Mouse (Mus musculus): ENCODE results near the gene Osbpl10. TPM values are rescaled to one million over a fixed set of nuclear protein-coding genes. Genes with fewer than 3 reads are reported as not detected.

Osbpl10 gene
- polyA plus RNA-seq, 1 experiment from 2014 or later, result 1.4 TPM

DNA sequence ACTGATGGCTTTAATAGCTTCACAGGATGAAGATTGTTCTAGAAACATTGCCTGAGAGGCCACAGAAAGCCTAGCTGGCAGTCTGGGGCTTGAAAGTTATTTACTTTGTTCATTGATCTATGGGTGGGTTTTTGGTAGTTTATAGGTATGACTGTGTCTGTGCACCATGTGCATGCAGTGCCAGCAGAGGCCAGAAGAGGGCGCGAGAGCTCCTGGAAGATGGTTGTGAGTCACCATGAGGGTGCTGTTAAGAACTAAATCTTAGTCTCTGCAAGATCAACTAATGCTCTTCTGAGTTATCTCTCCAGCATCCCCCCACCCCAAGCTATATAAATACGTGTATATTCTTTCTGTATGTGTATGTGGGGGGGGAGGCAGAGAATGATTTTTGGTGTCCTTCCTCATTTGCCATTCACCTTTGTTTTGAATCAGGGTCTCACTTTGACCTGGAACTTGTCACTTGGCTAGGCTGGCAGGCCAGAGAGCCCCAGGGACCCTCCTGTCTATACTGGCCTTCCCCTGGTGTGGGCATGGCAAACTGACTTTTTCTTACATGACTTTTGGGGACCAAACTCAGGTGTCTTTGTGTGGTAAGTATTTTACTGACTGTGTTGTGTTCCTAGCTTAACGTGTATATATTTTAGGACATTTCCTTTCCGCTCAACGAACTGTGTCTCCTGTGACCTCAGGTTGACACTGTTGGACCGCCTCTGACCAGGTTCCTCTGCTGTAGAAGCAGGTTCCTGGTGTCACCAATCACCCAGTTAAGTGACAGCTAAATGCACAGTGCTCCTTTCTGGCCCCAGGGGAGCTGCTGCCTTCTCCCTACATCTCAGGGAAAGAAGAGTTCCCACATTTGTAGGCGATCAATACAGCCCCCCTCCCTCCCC is 65.8 kb downstream of the Osbpl10 start:
- no peak overlapping the region for H3K4me3 ChIP-seq (ENCODE audit: low read depth, low read length)
- 81% methylated on average over 8 of the region's 8 CpGs for WGBS
- no peak overlapping the region for H3K4me2 ChIP-seq (ENCODE audit: low read depth)
- no peaks in the 10 kb centered on the region for H3K9me3 ChIP-seq (ENCODE audit: control insufficient read depth, low read length)
- H3K27ac ChIP-seq (ENCODE audit: low read depth, low read length), result no peak overlapping the region
- peaks cover 5% of the 10 kb centered on the region; the same call in 1 of the 2 replicates for H3K4me1 ChIP-seq (ENCODE audit: control insufficient read depth, insufficient read depth, low read length)
- DNase-seq (ENCODE audit: low spot score) (no peak), ATAC-seq (ENCODE audit: insufficient read depth, low FRiP score, low TSS enrichment) (no peak)
- no peaks in the 10 kb centered on the region for H3K36me3 ChIP-seq (ENCODE audit: control insufficient read depth, insufficient read depth, low read length)
- no peaks in the 10 kb centered on the region for H3K27me3 ChIP-seq (ENCODE audit: control insufficient read depth, insufficient read depth, low read length)
- H3K9ac ChIP-seq (ENCODE audit: low read length), result no peak overlapping the region

DNA sequence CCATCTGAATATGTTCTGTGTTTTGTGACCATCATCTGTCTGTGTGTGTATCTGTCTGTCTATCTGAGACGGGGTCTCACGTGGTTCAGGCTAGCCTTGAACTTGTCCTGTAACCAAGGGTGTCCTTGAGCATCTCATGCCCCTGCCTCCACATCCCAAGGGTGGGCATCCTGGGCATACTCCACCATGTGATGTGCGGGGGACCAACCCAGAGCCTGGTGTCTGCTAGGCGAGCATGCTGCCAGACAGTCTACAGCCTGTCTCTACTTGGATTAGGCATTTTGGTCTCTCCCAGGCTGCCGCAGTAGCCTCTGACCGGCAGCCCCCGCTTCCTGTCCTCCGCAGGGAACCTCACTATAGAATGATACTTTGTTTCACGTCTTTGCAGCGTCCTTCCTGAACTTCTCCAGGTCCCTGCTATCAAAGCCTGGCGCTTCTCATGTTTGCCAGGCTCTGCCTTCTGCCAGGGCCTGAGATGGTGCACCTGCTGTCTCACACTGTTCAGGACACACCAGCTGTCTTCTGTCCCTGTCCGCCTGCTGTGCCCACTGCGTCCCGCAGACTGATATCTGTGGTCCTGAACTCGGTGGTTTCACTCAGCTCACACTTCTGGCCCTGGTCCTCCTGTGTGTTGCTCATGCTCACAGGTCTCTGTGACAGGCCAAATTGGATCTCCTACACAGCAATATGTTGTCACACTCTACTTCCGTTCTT is 66.9 kb downstream of the Osbpl10 start:
- 66% methylated on average over 16 of the region's 16 CpGs for WGBS
- ATAC-seq (ENCODE audit: insufficient read depth, low FRiP score, low TSS enrichment) (no peak), DNase-seq (ENCODE audit: low spot score) (no peak)
- no peaks in the 10 kb centered on the region for H3K36me3 ChIP-seq (ENCODE audit: control insufficient read depth, insufficient read depth, low read length)
- no peak overlapping the region for H3K4me2 ChIP-seq (ENCODE audit: low read depth)
- no peak overlapping the region for H3K4me3 ChIP-seq (ENCODE audit: low read depth, low read length)
- no peaks in the 10 kb centered on the region for H3K27me3 ChIP-seq (ENCODE audit: control insufficient read depth, insufficient read depth, low read length)
- no peak overlapping the region for H3K9ac ChIP-seq (ENCODE audit: low read length)
- H3K4me1 ChIP-seq (ENCODE audit: control insufficient read depth, insufficient read depth, low read length), result no peaks in the 10 kb centered on the region
- no peak overlapping the region for H3K27ac ChIP-seq (ENCODE audit: low read depth, low read length)
- no peaks in the 10 kb centered on the region for H3K9me3 ChIP-seq (ENCODE audit: control insufficient read depth, low read length)

DNA sequence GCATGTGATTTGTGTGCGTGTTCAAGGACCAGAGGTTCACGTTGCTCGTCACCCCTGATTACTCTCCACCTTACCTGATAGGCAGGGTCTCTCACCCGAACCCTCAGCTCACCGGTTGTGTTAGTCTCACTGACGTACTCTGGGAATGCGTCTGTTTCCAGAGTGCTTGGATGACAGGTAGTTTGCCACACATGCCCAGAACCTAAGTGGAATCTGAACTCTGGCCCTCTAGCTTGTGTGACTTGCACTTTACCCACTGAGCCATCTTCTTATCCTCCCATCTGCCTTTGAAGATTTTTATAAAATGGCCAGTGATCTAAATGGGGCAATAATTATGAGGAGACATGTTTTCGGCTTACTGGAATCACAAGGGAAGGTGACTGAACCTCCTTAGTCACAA is 68.3 kb downstream of the Osbpl10 start:
- H3K36me3 ChIP-seq (ENCODE audit: control insufficient read depth, insufficient read depth, low read length), result no peaks in the 10 kb centered on the region
- H3K27me3 ChIP-seq (ENCODE audit: control insufficient read depth, insufficient read depth, low read length), result no peaks in the 10 kb centered on the region
- no peak overlapping the region for H3K9ac ChIP-seq (ENCODE audit: low read length)
- no peak for ATAC-seq (ENCODE audit: insufficient read depth, low FRiP score, low TSS enrichment)
- no peak overlapping the region for H3K4me3 ChIP-seq (ENCODE audit: low read depth, low read length)
- H3K4me2 ChIP-seq (ENCODE audit: low read depth), result no peak overlapping the region
- no peak overlapping the region for H3K27ac ChIP-seq (ENCODE audit: low read depth, low read length)
- H3K9me3 ChIP-seq (ENCODE audit: control insufficient read depth, low read length), result no peaks in the 10 kb centered on the region
- WGBS, result 87% methylated on average over 8 of the region's 8 CpGs
- DNase-seq (ENCODE audit: low spot score), result no peak
- H3K4me1 ChIP-seq (ENCODE audit: control insufficient read depth, insufficient read depth, low read length), result 0 out of 2 replicates have a peak, but pooled peaks cover 3% of the 10 kb centered on the region

DNA sequence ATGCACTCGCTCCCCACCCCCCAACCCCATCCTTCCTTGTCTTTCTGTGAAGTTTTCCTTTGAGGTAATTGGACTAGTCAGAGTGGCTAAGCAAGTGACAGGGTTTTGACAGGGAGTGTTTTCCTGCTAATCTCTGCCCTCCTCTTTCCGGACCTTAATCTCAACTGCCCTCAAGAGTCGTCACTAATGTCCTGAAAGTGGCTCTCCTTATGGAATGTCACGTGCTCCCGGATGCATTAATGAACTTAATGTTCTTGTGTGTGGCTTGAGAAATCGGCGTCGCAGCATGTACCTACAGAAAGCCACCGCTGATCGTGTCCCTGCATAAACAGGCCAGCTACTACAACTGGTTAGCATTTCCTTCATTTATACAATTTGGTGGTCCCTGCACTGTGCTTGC is 70.0 kb downstream of the Osbpl10 start:
- Histone ChIP-seq H3K4me1 (ENCODE audit: control insufficient read depth, insufficient read depth, low read length) (0 out of 2 replicates have a peak, but pooled peaks cover 3% of the 10 kb centered on the region), H3K27me3 (ENCODE audit: control insufficient read depth, insufficient read depth, low read length) (no peaks in the 10 kb centered on the region), H3K36me3 (ENCODE audit: control insufficient read depth, insufficient read depth, low read length) (no peaks in the 10 kb centered on the region), H3K9ac (ENCODE audit: low read length) (no peak overlapping the region), H3K4me3 (ENCODE audit: low read depth, low read length) (no peak overlapping the region), H3K27ac (ENCODE audit: low read depth, low read length) (no peak overlapping the region), H3K4me2 (ENCODE audit: low read depth) (no peak overlapping the region), H3K9me3 (ENCODE audit: control insufficient read depth, low read length) (no peaks in the 10 kb centered on the region)
- 75% methylated on average over 10 of the region's 10 CpGs for WGBS
- DNase-seq (ENCODE audit: low spot score), result no peak
- ATAC-seq (ENCODE audit: insufficient read depth, low FRiP score, low TSS enrichment), result no peak

DNA sequence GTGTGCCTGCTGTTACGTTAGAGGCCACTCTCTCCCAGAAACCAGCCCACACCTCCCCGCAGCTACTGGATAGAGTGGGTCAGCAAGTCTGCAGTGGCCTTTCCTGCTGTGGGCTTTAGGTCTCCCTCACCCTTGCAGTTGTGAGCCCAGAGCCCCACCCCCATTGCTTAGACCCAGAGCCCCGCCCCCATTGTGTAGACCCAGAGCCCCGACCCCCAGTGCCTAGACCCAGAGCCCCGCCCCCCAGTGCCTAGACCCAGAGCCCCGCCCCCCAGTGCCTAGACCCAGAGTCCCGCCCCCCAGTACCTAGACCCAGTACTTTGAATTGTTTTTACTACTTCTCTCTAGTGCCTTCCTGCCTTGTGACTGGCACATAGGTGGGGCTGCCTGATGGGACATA is 70.5 kb downstream of the Osbpl10 start:
- ATAC-seq (ENCODE audit: insufficient read depth, low FRiP score, low TSS enrichment) (no peak), DNase-seq (ENCODE audit: low spot score) (no peak)
- Histone ChIP-seq H3K9ac (ENCODE audit: low read length) (no peak overlapping the region), H3K27ac (ENCODE audit: low read depth, low read length) (no peak overlapping the region), H3K4me1 (ENCODE audit: control insufficient read depth, insufficient read depth, low read length) (0 out of 2 replicates have a peak, but pooled peaks cover 3% of the 10 kb centered on the region), H3K36me3 (ENCODE audit: control insufficient read depth, insufficient read depth, low read length) (no peaks in the 10 kb centered on the region), H3K4me2 (ENCODE audit: low read depth) (no peak overlapping the region), H3K4me3 (ENCODE audit: low read depth, low read length) (no peak overlapping the region), H3K9me3 (ENCODE audit: control insufficient read depth, low read length) (no peaks in the 10 kb centered on the region), H3K27me3 (ENCODE audit: control insufficient read depth, insufficient read depth, low read length) (no peaks in the 10 kb centered on the region)
- 51% methylated on average over 7 of the region's 7 CpGs for WGBS

DNA sequence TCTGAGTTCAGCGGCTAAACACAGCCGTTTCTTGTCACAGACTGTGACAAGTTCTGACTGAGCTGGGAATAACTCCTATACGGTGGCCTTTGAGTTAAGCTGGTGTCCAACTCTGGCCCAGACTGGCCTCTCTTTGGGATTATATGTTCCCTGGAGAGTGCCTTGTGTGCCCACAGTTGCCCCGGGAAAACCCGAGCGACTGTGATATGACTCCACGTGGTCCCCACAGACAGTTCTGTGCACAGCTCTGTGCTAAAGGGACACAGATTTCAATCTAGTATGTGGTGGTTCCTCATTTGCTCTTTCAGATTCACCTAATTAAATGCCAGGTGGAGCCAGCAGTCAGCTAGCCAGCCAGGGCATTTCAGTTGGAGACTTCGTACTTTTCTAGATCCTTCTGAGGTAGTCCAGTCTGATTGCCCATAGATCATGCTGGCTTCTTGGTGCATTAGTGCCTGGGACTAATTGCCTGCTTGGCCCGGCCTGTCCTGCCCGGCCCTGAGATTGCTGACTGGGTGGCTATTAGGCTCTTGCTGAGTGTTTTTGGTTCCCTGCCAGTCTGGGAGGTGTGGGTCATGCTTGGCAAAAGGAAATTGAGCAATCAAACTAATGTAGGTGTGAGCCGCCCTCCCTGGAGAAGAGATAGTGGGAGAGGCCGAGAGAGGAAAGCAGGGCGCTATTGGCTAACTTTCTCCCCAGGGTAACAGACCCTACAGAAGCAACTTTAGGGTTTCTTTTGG is 71.8 kb downstream of the Osbpl10 start:
- no peaks in the 10 kb centered on the region for H3K36me3 ChIP-seq (ENCODE audit: control insufficient read depth, insufficient read depth, low read length)
- no peak overlapping the region for H3K4me2 ChIP-seq (ENCODE audit: low read depth)
- ATAC-seq (ENCODE audit: insufficient read depth, low FRiP score, low TSS enrichment) (no peak), DNase-seq (ENCODE audit: low spot score) (no peak)
- H3K27ac ChIP-seq (ENCODE audit: low read depth, low read length), result no peak overlapping the region
- no peaks in the 10 kb centered on the region for H3K27me3 ChIP-seq (ENCODE audit: control insufficient read depth, insufficient read depth, low read length)
- no peak overlapping the region for H3K4me3 ChIP-seq (ENCODE audit: low read depth, low read length)
- H3K9ac ChIP-seq (ENCODE audit: low read length), result no peak overlapping the region
- 78% methylated on average over 13 of the region's 13 CpGs for WGBS
- H3K9me3 ChIP-seq (ENCODE audit: control insufficient read depth, low read length), result no peaks in the 10 kb centered on the region
- peaks cover 6% of the 10 kb centered on the region; the same call in 1 of the 2 replicates for H3K4me1 ChIP-seq (ENCODE audit: control insufficient read depth, insufficient read depth, low read length)

DNA sequence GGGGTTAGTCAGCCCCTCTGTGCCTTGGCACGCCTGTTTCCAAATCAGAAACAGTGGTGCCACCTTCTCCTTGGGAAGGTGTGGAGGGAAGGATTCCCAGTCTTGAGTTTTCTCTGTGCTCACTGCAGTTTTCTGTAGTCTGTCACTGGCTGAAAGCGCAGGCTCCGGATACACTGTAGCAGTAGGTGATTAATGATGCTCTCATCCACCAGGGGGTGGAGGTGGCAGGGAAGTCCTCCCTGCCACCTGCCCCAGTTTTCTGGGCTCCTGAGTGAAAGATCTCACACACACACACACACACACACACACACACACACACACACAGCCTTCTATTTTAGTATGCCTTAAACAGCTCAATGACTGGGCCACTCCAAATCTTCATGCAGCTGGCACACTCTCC is 73.6 kb downstream of the Osbpl10 start:
- Histone ChIP-seq H3K9ac (ENCODE audit: low read length) (no peak overlapping the region), H3K9me3 (ENCODE audit: control insufficient read depth, low read length) (no peaks in the 10 kb centered on the region), H3K27ac (ENCODE audit: low read depth, low read length) (no peak overlapping the region), H3K4me2 (ENCODE audit: low read depth) (no peak overlapping the region), H3K27me3 (ENCODE audit: control insufficient read depth, insufficient read depth, low read length) (no peaks in the 10 kb centered on the region), H3K4me3 (ENCODE audit: low read depth, low read length) (no peak overlapping the region), H3K36me3 (ENCODE audit: control insufficient read depth, insufficient read depth, low read length) (no peaks in the 10 kb centered on the region), H3K4me1 (ENCODE audit: control insufficient read depth, insufficient read depth, low read length) (peaks cover 6% of the 10 kb centered on the region; the same call in 1 of the 2 replicates)
- no peak for DNase-seq (ENCODE audit: low spot score)
- 58% methylated on average over 3 of the region's 3 CpGs for WGBS
- no peak for ATAC-seq (ENCODE audit: insufficient read depth, low FRiP score, low TSS enrichment)

DNA sequence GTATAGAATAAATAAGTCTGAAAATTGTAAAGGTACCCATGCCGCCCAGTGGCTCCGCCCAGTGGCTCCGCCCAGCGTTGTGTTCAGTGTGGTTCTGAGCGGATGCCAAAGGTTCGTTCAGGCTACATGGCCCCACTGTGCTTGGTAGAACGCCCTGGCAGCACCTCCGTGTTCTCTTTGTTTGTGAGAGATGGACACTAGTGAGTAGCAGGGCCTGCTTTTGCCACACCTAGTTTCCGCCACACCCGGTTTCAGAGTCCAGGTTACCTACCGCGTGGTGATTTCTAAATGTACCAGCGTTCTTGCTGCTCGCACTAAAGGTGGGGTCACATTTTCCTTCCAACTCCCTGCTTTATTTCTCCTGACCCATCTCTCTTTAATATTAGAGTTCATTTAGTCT is 75.4 kb downstream of the Osbpl10 start:
- Histone ChIP-seq H3K4me2 (ENCODE audit: low read depth) (no peak overlapping the region), H3K36me3 (ENCODE audit: control insufficient read depth, insufficient read depth, low read length) (no peaks in the 10 kb centered on the region), H3K27me3 (ENCODE audit: control insufficient read depth, insufficient read depth, low read length) (no peaks in the 10 kb centered on the region), H3K9me3 (ENCODE audit: control insufficient read depth, low read length) (peaks cover 2% of the 10 kb centered on the region; the same call in 1 of the 2 replicates), H3K9ac (ENCODE audit: low read length) (no peak overlapping the region), H3K27ac (ENCODE audit: low read depth, low read length) (no peak overlapping the region), H3K4me1 (ENCODE audit: control insufficient read depth, insufficient read depth, low read length) (peaks cover 6% of the 10 kb centered on the region; the same call in 1 of the 2 replicates), H3K4me3 (ENCODE audit: low read depth, low read length) (no peak overlapping the region)
- ATAC-seq (ENCODE audit: insufficient read depth, low FRiP score, low TSS enrichment) (no peak), DNase-seq (ENCODE audit: low spot score) (no peak)
- WGBS, result 91% methylated on average over 14 of the region's 14 CpGs
